Mouse (Mus musculus) thymus, adult 2 months (tissue): ENCODE results near the gene Wfikkn2.

Experiments used
- CTCF ChIP-seq: fragments of 200-500 bp; IDR thresholded peaks from 2 replicates; pipeline ENCODE4 v1.5.1; 2012; ENCODE audit warnings: mild to moderate bottlenecking, control low read depth, low read length, moderate library complexity, borderline replicate concordance; ENCODE audit not compliant: control insufficient read depth, poor library complexity, insufficient read depth; ENCODE audit errors: extremely low read depth
- POLR2A ChIP-seq: fragments of 200-500 bp; IDR thresholded peaks from 2 replicates; pipeline ENCODE4 v1.6.1; 2012; ENCODE audit warnings: mild to moderate bottlenecking, low read length, control low read depth, moderate library complexity; ENCODE audit not compliant: control insufficient read depth, poor library complexity, insufficient read depth; ENCODE audit errors: extremely low read depth

DNA sequence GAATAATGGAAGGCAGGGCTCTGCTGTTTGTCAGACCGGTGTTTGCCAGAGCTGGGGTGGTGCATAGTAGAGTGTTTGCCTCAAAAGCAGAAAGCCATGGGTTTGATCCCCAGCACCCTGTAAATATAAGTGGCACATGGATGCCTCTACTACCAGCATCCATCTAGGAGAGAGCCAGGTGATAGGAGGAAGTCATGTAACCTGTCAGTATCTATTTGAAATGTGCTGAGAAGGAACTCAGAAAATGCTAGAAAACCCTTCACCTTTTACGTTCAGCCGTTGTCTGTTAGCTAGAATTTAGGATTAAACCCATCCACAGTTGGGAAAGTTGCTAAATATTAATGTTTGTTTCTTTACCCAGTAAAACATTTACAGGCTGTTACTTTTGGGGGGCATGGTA is 30.2 kb downstream of the Wfikkn2 start:
- TF ChIP-seq POLR2A, result no peak
- no peak for TF ChIP-seq CTCF
